Mouse (Mus musculus) A20 (cell line): Measurements from ENCODE around the gene Ptprcap.

Experiments used
- DNase-seq: peaks from one replicate; pipeline ENCODE4 v3.0.0-alpha.2; 2011; ENCODE audit warnings: low read depth, low spot score

The Ptprcap gene

DNA sequence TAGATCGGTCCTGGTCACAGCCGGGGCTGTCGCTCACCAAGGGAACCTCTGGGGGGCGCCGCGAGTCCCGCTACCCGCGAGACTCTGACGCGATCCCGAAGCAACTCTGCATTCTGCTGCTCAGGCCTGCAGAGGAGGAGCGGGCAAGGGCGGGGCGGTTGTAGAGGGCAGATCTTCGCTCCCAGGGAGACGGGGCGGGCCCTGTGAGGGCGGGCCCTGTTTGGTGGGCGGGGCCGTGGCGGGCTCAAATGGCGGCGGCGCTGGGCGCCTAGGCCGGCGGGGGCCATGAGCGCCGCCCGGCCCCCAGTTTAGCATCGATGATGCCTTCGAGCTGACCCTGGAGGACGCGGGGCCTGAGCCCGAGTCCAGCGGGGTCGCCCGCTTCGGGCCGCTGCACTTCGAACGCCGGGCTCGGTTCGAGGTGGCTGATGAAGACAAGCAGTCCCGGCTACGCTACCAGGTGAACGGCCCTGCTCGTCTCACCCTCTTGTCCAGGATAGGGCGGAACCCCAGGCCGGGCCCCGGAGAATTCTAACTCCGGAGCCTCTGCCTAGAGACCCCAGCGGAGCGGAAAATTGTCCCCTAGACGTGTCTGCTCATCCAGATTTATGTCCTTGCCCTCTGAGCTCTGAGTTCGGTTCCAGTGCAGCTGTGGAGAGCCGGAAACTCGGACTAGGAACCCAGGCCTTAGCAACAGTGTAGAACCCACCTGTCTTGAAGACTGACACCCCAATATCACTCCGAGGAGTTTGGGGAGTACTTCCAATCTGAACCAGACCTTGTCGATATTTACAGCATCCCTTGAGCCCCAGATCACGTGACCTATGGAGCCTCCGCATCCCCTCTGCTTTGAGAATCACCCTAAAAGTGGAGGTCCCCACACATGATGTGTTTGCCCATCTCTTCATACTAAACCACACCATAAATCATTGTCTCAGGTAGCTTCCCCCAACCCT, 27.4 kb upstream of the Ptprcap start, which contains the start of gene Aip:
TSS of gene Aip (minus strand) at position 118 of the 956 bp plus-strand sequence.
- DNase-seq: peak; percentile 99

DNA sequence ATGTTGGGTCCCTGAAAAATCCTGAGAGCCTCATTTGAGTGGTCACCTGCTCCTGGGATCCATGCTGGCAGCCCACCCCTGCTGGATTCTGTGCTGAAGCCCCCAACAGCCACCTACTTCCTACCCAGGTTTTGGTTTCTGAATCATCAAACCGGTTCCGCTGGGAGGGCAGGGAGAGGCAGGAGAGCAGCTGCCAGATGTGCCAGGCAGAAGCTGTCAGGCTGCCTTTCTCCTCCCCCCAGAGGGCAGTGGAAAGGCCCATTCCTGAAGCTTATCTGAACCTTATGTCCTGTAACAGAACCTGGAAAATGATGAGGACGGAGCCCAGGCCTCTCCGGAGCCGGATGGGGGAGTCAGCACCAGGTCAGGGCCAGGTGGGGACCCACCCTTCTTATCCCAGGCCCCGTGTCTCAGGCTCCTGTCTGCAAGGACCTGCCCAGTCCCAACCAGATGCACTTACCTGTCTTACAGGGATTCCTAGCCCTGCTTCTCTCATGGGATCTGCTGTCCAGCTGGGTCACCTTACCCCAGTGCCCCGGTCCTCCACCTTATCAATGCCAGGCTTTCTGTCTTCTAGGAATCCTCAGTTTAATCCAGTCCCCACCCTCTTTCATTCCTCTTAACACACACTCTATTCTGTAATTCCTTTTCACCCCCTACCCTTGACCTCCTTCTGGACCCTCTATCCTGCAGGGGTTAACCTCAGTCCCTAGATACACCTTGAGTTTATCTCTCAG, 26.5 kb upstream of the Ptprcap start:
- DNase-seq: peak; percentile 61

DNA sequence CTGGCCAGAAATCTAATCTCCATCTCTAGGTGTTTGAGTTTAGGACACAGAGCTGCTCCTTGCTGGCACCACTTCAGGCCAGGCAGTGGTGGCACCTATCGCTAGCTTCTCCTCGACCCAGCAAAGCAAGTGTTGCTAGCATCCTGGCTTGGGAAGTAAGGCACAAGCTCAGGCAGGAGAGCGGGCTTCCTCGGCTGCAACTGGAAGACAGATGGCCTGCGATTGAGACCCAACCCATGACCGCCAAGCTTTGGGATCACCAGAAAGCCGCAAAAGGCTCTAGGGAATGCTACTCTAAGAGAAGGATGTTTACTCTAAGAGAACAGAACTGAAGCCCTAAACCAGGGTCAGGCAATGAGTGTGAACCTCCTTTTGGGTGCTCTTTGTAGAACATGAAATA, 23.9 kb upstream of the Ptprcap start:
- DNase-seq: no peak

DNA sequence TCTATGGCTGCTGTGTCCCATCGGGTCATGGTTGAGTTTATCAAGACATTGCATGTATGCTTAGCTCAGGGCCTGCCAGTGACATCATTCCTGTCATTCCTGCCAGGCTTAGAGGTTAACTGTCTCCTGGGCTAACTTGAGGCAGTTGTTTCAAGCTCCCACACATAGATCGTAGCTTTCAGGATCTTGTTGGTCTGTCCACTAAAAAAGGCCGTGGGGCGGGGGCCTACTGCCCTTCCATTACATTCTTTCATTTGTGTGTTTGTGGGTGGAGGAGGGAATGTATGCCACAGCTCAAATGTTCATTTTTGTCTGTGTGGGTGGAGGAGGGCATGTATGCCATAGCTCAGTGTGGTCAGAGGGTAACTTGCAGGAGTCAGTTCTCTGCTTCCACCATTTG, 23.3 kb upstream of the Ptprcap start:
- DNase-seq: no peak

DNA sequence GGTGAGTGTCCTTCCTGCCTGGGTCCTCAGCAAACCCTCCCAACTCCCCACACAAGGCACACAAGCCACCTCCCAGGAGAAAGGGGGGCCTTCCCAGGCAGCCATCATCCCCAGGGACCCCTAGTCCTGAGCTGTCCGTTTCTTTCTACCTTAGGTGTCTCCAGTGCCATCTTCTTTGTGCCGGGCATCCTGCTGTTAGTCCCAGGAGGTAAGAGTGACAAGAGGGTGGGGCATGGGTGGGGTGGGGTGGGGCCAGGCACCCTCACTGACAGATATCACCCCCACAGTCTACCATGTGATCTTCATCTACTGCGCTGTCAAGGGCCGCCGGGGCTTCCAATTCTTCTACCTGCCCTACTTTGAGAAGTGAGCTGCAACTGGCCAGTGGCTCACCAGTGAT, 22.3 kb upstream of the Ptprcap start:
- DNase-seq: no peak

DNA sequence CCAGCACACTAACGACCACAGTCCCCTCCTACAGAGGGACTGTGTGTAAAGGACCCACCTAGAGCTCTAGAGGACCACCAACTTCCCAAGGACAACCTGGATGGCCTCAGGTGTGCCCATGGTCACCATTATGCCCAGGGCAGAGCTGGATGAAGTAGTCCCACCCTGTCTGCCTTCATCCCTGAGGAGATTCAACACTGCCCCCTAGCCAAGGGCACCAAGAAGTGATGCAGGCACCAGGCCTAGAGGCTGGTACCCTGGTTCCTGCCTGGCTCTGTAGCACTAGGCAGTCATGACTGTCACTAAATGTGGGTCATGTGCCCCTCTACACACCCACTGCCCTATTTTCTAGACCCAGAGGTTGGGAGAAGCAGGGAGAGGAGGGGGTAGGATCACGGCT, 21.6 kb upstream of the Ptprcap start:
- DNase-seq: no peak

DNA sequence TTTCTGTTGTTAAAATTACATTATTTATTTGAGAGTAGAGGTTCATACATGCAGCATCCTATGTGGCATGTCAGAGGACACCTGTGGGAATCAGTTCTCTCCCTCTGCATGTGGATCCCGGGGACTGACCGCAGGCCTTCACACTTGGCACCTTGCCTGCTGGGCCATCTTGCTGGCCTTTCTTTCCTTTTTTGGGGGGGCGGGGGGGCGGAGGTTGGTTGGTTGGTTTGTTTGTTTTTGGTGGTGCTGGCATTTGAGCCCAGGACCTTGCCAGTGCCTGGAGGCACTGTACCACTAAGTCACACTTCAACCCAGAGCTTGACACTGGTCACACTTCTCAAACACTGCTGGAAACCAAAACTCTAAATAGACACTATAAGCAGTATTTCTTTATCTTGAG, 19.1 kb upstream of the Ptprcap start:
- DNase-seq: no peak

DNA sequence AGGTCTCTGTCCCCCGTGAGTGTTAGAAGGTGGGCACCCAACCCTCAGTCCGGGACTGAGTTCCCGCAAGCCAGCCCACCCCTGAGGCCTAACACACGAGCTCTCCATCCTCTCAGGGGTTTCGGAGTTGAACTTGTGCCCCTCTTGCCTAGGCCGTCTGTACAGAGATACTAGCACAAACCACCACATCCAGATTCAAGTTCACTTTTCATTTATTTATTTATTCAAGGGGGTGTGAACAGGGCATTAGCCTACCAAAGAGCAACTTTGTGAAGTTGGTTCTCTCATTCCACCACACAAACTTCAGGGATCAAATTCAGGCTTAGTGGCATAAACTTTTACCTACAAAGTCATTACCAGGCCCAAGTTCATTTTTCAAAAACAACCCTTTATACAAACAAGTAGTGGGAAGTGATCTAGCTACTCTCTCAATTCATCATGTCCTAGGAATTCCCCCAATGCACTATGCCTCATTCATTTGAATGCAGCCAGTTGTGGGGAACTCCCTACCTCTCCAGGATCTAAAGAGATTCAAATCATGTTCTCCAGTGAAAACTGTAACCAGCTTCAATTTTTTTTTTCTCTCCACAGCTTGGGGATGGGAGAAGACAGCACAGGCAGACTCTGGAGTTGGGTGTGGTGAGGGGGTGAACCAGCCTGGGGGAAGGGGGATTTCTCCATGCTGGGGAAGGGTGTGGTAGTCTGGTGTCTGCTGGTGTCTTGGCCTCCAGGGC, 18.0 kb upstream of the Ptprcap start:
- DNase-seq: peak; percentile 55

DNA sequence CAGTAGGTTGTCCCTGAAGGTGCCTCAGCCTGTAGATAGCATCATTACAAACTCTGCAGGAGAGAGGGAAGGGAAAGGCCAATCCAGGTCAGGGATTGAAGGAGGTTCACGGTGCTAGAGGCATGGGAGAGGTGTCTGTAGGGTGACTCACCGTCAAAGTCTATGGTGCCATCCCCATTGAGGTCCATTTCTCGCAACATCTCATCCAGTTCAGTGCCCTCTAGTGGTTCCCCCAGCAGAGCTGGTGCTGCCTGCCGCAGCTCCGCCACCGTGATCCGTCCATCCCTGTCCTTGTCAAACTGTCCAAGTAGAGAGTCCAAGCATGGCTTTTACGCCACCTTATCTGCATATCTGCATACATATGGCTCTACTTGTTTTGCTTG, 17.4 kb upstream of the Ptprcap start:
- DNase-seq: peak; percentile 75

DNA sequence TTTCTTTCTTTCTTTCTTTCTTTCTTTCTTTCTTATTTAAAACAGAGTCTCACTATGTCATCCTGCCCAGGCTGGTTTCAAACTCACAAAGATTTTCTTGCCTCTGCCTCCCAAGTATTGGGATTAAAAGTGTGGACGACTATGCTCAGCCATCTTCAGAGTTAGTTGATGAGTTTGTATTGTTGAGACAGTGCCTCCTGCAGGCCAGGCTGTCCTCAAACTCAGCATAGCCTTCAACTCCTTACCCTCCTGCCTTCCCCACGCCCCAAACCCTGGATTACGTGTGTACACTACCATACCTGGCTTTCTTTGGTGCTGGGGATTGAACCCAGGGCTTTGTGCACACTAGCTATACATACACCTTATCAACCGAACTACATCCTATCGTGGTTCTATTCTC, 16.9 kb upstream of the Ptprcap start:
- DNase-seq: no peak

DNA sequence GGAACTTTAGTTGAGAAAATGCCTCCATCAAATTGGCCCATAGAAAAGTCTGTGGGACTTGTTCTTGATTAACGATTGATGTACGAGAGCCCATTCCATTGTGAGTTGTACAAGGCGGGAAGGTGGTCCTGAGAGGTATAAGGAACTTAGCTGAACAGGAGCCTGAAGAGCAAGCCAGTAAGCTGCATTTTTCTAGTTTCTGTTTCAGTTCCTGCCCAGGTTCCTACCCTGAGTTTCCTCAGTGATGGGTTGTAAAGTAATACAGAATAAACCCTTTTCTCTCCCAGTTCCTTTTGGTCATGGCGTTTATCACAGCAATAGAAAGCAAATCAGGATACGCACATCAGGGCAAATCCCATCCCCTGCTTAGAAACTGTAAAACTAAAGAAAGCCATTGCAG, 15.5 kb upstream of the Ptprcap start:
- DNase-seq: peak; percentile 73

DNA sequence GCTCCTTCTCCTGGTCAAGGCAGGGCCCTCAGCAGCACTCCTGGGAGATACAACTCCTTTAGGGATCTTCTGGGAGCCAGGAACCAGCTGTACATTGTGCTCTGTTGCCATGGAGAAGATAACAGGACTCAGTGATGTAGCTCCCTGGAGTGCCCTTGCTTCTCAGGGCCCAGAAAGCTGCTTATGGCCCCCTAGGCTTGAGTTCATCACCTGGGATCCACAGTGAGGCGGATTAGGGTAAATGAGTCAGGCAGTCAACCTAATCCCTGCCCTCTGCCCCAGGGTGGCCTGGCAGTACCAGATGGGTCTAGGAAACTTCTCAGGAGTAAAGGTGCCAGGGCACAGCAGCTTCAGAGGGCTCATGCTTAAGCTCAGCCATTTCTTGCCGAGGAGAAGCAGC, 14.0 kb upstream of the Ptprcap start, which contains the start of gene Gpr152:
TSS of gene Gpr152 (plus strand) at position 342 of the 400 bp plus-strand sequence.
- no peak for DNase-seq

DNA sequence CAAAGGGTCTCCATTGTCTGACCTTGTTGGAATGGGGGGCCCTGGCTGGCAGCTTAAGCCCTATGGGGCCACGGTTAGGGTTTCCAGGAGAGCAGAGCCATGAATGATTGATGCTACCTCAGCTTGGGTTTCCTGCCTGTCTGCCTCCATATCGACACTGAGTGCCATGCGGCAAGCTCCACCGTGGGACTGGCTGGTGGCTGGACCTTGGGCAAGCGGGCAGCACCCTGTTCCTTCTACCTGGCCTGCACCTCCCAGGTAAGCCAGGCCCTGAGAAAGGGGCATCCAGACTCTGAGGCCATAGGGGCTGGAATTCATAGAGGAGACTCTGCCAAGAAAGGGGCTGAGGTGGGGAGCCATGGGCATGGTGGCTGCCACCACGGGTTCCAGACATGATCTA, 13.3 kb upstream of the Ptprcap start:
- no peak for DNase-seq

DNA sequence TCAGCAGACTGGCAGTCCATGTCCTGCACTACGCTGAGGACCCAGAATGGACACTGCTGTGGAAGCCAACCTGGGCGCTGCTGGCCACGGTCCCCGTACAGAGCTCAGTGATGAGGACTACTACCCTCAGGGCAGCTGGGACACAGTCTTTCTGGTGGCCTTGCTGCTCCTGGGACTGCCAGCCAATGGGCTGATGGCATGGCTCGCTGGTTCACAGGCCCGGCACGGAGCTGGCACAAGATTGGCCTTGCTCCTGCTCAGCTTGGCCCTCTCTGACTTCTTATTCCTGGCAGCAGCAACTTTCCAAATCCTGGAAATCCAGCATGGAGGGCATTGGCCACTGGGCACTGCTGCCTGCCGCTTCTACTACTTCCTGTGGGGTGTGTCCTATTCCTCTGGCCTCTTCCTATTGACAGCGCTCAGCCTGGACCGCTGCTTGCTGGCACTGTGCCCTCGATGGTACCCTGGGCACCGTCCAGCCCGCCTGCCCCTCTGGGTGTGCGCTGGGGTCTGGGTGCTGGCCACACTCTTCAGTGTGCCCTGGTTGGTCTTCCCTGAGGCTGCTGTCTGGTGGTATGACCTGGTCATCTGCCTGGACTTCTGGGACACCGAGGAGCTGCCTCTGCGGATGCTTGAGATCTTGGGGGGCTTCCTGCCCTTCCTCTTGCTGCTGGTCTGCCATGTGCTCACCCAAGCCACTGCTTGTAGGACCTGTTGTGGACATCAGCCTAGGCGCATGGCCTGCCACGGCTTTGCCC, 10.8 kb upstream of the Ptprcap start:
- DNase-seq: no peak

DNA sequence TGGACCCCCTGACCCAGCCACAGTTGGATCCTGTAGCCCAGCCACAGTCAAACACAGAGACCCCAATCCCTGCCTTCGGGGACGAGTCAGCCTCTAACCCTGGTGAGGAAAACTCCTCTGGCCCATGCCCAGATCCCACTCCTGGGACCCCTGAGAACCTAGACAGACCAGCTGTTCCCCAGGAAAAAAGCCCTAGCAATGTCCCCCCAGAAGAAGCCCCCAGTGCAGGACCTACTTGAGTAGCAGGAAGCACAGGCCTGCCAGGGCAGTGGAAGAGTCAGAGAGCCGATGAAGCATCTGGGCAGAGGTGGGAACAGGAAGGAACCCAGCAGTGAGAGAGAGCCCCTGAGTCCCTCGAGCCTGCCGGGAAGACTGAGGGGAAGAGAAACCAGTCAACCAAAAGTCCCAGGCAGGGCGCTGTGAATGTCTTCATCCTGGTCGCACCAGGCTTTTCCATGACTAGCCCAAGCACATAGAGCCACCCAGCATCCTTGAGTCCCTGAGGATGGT, 9.6 kb upstream of the Ptprcap start, which contains the start of gene Cabp4:
TSS of gene Cabp4 (minus strand) at position 275 of the 510 bp plus-strand sequence.
- DNase-seq: no peak

DNA sequence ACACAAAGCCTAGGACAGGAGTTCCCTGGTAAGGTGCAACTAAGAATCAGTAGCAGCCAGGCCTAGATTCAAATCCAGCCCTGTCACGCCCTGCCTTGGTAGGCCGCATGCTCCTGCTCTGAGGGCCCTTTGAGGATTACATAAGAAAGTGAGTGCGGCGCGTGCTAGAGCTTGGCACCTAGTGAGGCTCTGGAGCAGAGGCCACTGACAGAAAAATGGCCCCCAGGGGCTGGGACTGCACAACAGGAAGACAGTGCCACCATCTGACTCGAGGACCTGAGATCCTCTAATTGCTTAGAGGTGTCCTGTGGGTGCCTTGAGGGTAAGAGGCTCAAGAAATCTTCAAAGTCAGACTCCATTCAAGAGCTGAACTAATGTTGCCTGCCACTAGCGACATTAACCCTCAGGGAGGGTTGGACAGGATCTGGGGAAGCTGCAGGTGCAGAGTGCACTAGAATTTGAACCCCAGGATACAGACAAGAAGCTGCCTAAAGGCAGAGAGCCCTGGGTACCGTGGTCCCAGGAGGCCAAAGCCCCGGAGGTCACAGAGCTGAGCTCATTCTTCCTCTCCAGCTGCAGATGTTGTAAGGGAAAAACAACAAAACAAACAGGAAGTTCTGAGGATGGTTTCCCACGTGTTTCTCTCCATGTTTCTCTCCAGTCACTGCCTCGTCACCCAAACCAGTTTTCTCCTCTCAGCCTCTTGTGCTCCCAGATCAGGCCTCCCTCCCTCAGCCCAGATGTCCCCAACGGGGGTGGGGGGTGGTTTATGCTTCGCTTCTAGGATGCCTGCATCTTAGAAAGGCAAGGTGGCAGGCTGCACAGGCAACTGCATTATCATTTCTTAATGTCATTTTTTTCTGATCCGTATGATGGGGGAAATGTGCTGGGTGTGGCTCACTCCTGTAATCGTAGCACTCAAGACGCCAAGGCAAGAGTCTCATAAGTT, 8.6 kb upstream of the Ptprcap start:
- DNase-seq: peak; percentile 62

DNA sequence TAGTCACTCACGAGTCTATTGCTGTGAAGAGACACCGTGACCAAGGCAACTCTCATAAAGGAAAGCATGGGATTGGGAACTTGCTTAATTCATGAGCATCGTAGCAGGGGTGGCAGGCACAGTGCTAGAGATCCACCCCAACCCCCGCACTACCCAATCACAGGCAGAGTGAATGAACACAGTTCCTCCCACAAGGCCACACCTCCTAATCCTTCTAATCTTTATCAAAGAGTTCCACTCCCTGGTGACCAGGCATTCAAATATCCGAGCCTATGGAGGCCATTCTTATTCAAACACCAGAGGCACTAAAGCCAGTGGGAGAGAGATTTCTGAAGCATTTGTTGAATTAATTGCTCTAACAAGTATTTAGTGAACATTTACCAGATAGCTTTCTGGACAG, 7.5 kb upstream of the Ptprcap start:
- no peak for DNase-seq

DNA sequence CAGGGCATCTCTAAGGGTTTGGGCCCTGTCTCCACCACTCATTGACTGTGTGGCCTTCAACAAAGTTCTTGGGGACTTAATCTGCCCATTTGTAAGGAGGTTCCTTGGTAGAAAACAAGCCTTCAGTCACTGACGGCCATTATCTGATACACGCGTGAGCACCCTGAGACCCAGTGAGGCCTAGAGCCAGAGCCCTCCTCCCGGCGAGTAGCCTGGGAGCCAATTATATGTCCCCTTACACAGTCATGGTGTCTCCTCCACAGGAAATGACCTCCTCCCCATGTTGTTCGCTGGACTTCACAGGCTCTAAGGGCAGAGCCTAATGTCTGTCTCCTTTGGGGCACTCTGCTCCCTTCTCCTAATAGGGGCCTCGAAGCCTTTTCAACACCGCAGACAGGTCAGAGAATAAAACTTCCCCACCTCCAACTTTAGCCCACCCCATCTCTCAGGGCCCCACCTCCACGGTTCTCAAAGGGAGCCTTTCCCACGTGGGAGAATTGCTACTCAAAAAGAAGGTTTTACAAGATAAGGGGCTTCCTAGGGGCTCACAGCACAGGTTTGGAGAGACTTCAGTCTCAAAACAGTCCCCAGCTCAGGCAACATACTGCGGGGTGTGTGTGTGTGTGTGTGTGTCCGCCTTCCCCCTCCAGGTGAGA, 6.9 kb upstream of the Ptprcap start:
- no peak for DNase-seq

DNA sequence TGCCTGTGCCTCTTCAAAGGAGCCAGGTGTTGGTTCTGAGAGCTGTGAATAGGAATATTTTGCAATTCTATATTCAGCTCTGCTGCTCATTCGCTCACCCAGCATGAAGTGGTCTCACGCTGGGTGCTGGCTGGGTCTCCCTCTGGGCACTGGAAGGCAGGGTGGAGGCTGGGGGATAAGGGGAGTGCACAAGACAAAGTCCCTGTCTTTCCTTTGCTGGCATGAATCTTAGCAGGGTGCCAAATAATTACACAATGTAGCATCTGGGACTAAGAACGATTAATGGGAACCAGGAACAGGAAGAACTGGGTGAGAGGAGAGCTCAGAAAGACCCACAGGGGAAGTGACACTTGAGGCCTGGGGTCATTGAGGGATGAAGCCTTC, 6.4 kb upstream of the Ptprcap start:
- no peak for DNase-seq
